Mouse (Mus musculus) thymus, adult 2 months (tissue): Measurements from ENCODE around the gene Ppp1r15a.

ENCODE experiments used
- CTCF ChIP-seq: fragments of 200-500 bp; IDR thresholded peaks from 2 replicates; pipeline ENCODE4 v1.5.1; 2012; ENCODE audit warnings: mild to moderate bottlenecking, control low read depth, low read length, moderate library complexity, borderline replicate concordance; ENCODE audit not compliant: control insufficient read depth, poor library complexity, insufficient read depth; ENCODE audit errors: extremely low read depth
- POLR2A ChIP-seq: fragments of 200-500 bp; IDR thresholded peaks from 2 replicates; pipeline ENCODE4 v1.6.1; 2012; ENCODE audit warnings: mild to moderate bottlenecking, low read length, control low read depth, moderate library complexity; ENCODE audit not compliant: control insufficient read depth, poor library complexity, insufficient read depth; ENCODE audit errors: extremely low read depth

- no peak for TF ChIP-seq POLR2A
- TF ChIP-seq CTCF = no peak
Observed at GRCm38 (mm10) chr7:45549641-45550436, 23.8 kb upstream of the Ppp1r15a start.
